Mouse (Mus musculus) liver, embryonic 14.5 days (tissue): Measurements from ENCODE around the gene Tex13c2. TPM values are rescaled to one million over a fixed set of nuclear protein-coding genes. Genes with fewer than 3 reads are reported as not detected.

ENCODE experiments used
- ATAC-seq: fragments of 200-750 bp; cut with Nextera tagmentation; 2 replicates; pipeline ENCODE4 v1.8.0; 2017; ENCODE audit warnings: moderate number of reproducible peaks, mild to moderate bottlenecking, moderate library complexity; ENCODE audit not compliant: insufficient read depth
- DNase-seq, 3 experiments: peaks; one replicate each; pipeline ENCODE4 v3.0.0-alpha.2; 2012 to 2013; ENCODE audit warnings: low read depth in 3 of 3, low spot score in 3 of 3
- H3K27ac ChIP-seq: fragments of 300-500 bp; sonication (generic); 2 replicates; pipeline ENCODE4 v1.5.1; 2014; ENCODE audit warnings: moderate library complexity, mild to moderate bottlenecking, control low read depth, inconsistent platforms
- H3K27me3 ChIP-seq: fragments of 300-500 bp; sonication (generic); 2 replicates; pipeline ENCODE4 v1.6.1; 2014; ENCODE audit warnings: mild to moderate bottlenecking, low read length, moderate library complexity; ENCODE audit not compliant: control insufficient read depth, insufficient read depth
- H3K36me3 ChIP-seq: fragments of 300-500 bp; sonication (generic); replicated peaks from 2 replicates; pipeline ENCODE4 v1.6.1; 2014; ENCODE audit warnings: low read depth; ENCODE audit not compliant: control insufficient read depth, insufficient read depth
- H3K4me1 ChIP-seq, 2 experiments: fragments of 200-500 bp in 1 of 2; fragments of 300-500 bp in 1 of 2; sonication (generic) in 1 of 2; replicated peaks; 2 replicates each; pipeline ENCODE4 v1.6.1; 2012 to 2014; ENCODE audit warnings: antibody characterized with exemption in 1 of 2, inconsistent platforms in 1 of 2, low read length in 1 of 2; ENCODE audit not compliant: control insufficient read depth in 2 of 2, insufficient read depth in 2 of 2
- H3K4me2 ChIP-seq: fragments of 300-500 bp; sonication (generic); 2 replicates; pipeline ENCODE4 v1.6.1; 2014; ENCODE audit warnings: low read depth, mild to moderate bottlenecking, control low read depth, moderate library complexity
- H3K4me3 ChIP-seq, 2 experiments: fragments of 200-500 bp in 1 of 2; fragments of 300-500 bp in 1 of 2; sonication (generic) in 1 of 2; 2 replicates each; pipeline ENCODE4 v1.5.1; 2012 to 2014; ENCODE audit warnings: low read depth in 2 of 2, low read length in 2 of 2, mild to moderate bottlenecking in 2 of 2, control low read depth in 1 of 2, inconsistent platforms in 1 of 2, moderate library complexity in 1 of 2; ENCODE audit not compliant: insufficient read depth in 1 of 2
- H3K9ac ChIP-seq: fragments of 300-500 bp; sonication (generic); replicated peaks from 2 replicates; pipeline ENCODE4 v1.6.1; 2014; ENCODE audit warnings: mild to moderate bottlenecking, control low read depth, moderate library complexity
- H3K9me3 ChIP-seq: fragments of 300-500 bp; sonication (generic); 2 replicates; pipeline ENCODE4 v1.6.1; 2016; ENCODE audit warnings: low read length, mixed read lengths; ENCODE audit not compliant: control insufficient read depth
- CTCF ChIP-seq: IDR thresholded peaks from 2 replicates; pipeline ENCODE4 v1.5.1; 2016; ENCODE audit warnings: antibody characterized with exemption, low read depth, control low read depth
- EP300 ChIP-seq: IDR thresholded peaks from 2 replicates; pipeline ENCODE4 v1.6.1; 2016; ENCODE audit warnings: antibody characterized with exemption, low read depth
- WGBS: fragments of 180-500 bp; shearing (Covaris S2); extraction: QIAGEN DNeasy Blood & Tissue Kit; methylation state at CpG from one replicate; pipeline ENCODE4 v1.1.7; 2014; ENCODE audit not compliant: insufficient replicate concordance; 5-methylcytosine and 5-hydroxymethylcytosine counted together
- polyA plus RNA-seq, 2 experiments: library from polyadenylated mRNA; depleted of rRNA in 1 of 2; stranded (reverse) in 1 of 2; unstranded in 1 of 2; fragments of >200 nt; fragmentation: Nextera tagmentation in 1 of 2; extraction: Ambion mirVana in 1 of 2; gene quantifications; 2 replicates each; pipeline versions ENCODE4 v1.2.1 to v1.2.3; 2012 to 2014

The Tex13c2 gene
- polyA plus RNA-seq, 2 experiments, result not detected

DNA sequence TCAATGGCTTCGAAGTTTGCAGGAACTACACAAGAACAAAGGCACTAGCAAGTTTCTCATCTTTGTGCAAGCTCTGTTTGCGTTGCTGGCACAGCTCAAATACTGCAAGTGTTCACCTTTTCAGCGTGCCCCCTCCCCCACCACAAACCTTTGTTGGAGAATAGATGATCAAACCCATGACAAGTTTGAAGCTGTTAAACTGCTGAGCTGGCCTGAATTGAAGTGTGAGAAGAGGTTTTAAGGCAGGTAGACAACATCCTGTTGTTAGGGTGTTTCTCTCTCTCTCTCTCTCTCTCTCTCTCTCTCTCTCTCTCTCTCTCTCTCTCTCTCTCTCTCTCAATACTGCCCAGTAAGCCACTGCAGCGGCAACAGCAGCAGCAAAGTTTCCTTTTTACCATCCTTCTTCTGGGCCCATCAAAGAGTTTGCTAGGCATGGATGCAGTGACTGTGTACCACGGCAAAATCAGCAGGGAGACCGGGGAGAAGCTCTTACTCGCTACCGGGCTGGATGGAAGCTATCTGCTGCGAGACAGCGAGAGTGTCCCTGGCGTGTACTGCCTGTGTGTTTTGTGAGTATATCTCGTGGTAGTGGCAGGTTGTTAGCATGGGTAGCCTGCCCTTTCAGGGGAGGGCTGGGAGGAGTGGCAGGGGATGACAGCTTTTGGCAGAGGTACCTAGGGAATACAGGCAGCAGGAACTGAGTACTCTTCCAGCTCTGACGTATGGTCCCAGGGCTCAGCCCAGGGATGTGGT is 13.0 kb downstream of the Tex13c2 start, which contains the start of gene Sh2d1a:
TSS of gene Sh2d1a (plus strand) at position 163 of the 753 bp plus-strand sequence.
- H3K4me1 ChIP-seq, result no peaks in the 10 kb centered on the region
- no peaks in the 10 kb centered on the region for H3K36me3 ChIP-seq
- H3K27me3 ChIP-seq, result no peaks in the 10 kb centered on the region
- no peak for DNase-seq
- H3K4me3 ChIP-seq, result no peak within 1 kb of the TSS
- WGBS, result 70% methylated on average over 13 of the region's 13 CpGs
- H3K9me3 ChIP-seq, result no peaks in the 10 kb centered on the region
- no peak within 1 kb of the TSS for H3K27ac ChIP-seq
- ATAC-seq, result no peak
- no peak within 1 kb of the TSS for H3K9ac ChIP-seq
- TF ChIP-seq CTCF (no peak), EP300 (no peak)
- H3K4me2 ChIP-seq, result no peak within 1 kb of the TSS

DNA sequence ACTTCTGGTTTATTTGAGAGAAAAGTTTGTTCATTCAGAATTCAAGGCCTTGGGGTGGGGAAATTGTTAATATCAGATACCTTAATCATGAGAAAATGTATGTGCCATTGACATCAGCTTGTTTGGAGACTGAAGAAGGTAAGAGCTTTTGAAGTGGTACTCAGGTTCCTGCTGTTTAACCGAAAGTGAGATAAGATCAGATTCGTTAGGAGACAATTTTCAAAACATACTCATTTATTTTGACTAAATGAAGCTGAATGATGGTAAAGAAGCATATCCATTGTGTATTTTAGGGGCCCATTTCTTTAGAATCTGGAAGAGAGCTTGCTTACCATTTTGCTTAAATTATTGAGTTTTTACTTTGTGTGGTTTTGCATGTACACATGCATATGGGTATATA is 21.6 kb downstream of the Tex13c2 start:
- ATAC-seq, result no peak
- Histone ChIP-seq H3K4me2 (no peak overlapping the region), H3K4me3 (no peak overlapping the region), H3K27me3 (no peaks in the 10 kb centered on the region), H3K9ac (no peak overlapping the region), H3K27ac (no peak overlapping the region), H3K9me3 (no peaks in the 10 kb centered on the region), H3K36me3 (no peaks in the 10 kb centered on the region), H3K4me1 (no peaks in the 10 kb centered on the region)
- TF ChIP-seq CTCF, result no peak
- no peak for TF ChIP-seq EP300
- DNase-seq, result no peak
- 56% methylated on average over 2 of the region's 2 CpGs for WGBS

DNA sequence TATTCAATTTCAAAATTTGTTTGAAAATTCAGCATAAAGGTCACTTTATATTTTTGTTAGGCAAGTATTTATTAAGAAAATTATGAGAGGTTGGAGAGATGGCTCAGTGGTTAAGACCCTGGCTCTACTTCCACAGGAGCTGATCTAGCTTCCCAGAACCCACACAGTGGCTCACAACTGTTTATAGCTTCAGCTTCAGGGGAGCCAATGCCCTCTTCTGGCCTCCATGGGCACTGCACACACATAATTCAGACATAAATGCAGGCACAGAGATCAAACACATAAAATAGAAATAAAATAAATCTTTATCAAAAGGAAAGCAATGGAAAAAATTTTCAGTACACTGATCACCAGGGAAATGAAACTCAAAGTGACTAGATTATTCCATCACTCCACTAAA is 23.1 kb downstream of the Tex13c2 start:
- ATAC-seq, result no peak
- Histone ChIP-seq H3K9me3 (no peaks in the 10 kb centered on the region), H3K4me2 (no peak overlapping the region), H3K9ac (no peak overlapping the region), H3K27me3 (no peaks in the 10 kb centered on the region), H3K27ac (no peak overlapping the region), H3K4me1 (no peaks in the 10 kb centered on the region), H3K4me3 (no peak overlapping the region), H3K36me3 (no peaks in the 10 kb centered on the region)
- peak; percentile 34; the same call in 1 of the 2 replicates for TF ChIP-seq CTCF
- no peak for TF ChIP-seq EP300
- no peak for DNase-seq

DNA sequence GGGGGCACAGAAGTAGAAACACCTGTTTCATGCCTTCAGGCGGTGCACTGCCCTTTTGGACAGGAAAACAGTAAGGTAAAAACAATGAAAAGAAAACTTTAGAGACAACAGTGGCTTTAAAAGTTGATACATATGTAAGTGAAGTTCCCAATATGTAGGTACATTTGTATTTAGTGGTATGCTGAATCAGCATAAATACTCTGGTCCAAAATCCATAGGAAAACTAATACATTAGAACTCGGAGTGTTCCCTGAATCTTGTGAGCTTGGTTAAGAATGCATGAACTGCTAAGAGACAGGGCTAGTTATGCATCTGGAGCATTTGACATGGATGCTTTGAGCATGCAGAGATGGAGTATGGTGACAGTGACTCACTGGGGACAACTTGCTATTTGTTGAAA is 33.4 kb downstream of the Tex13c2 start:
- TF ChIP-seq CTCF (no peak), EP300 (no peak)
- no peaks in the 10 kb centered on the region for H3K27me3 ChIP-seq
- H3K4me1 ChIP-seq, result no peaks in the 10 kb centered on the region
- H3K36me3 ChIP-seq, result no peaks in the 10 kb centered on the region
- H3K4me2 ChIP-seq, result no peak overlapping the region
- no peaks in the 10 kb centered on the region for H3K9me3 ChIP-seq
- 69% methylated on average over 2 of the region's 2 CpGs for WGBS
- H3K9ac ChIP-seq, result no peak overlapping the region
- H3K27ac ChIP-seq, result no peak overlapping the region
- DNase-seq, result no peak
- H3K4me3 ChIP-seq, result no peak overlapping the region
- no peak for ATAC-seq

DNA sequence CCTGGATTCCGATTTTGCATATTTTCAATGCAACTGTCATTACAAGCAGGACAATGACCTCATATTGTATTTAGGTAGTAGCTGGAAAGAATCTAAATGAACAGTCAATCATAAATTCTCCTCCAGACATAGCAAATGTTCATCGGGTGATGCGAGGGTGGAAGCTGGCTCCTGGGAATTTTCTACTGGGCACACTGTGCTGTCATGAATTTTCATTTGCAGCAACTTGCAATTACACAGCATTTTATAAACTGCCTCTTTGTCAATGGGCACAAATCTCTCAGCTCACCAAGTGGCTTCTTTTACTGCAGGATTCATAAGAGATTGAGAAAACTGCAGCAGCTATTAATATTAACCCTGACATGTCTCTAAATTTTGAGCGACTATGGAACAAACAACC is 41.2 kb downstream of the Tex13c2 start:
- TF ChIP-seq EP300 (no peak), CTCF (no peak)
- H3K4me2 ChIP-seq, result no peak overlapping the region
- H3K9me3 ChIP-seq, result no peaks in the 10 kb centered on the region
- no peaks in the 10 kb centered on the region for H3K36me3 ChIP-seq
- H3K4me1 ChIP-seq, result no peaks in the 10 kb centered on the region
- DNase-seq, result no peak
- no peaks in the 10 kb centered on the region for H3K27me3 ChIP-seq
- H3K4me3 ChIP-seq, result no peak overlapping the region
- H3K9ac ChIP-seq, result no peak overlapping the region
- no peak overlapping the region for H3K27ac ChIP-seq
- WGBS, result 59% methylated on average over 4 of the region's 4 CpGs
- ATAC-seq, result no peak
